Comparison of ENCODE assay signal across 9 mouse cellular contexts in the genomic region with DNA sequence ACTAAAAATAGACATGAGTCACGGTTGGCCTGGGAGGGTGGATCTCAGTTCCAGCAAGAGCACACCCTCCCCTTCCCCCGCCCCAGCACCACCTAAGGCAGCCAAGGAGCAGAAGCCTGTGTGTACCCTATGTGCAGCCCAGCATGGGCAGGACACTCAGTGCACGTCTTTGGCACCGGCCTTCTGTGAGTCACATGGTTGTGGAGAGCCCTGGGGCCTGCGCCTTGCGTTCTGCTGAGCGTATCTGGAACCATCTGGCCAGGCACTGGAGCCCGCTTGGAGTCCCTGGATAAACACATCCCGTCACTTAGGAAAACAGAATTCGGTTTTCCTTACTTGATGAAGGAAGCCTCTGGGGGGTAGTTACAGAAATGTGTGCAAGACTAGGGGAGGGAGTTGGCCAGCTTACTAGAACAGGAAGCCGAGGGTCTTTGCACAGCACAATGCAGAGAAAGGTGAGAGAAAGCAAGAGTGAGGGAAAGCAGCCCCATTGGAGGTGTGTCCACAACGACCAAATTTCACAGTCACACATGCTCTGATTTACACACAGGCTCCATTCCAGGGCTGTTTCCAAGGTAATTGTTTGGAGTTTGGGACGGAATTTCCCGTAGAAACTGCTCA. TPM values are rescaled to one million over a fixed set of nuclear protein-coding genes. Genes with fewer than 3 reads are reported as not detected.
A peak's percentile ranks its signal among the peaks of the same experiment; 100 is the strongest.
DNase-seq lines count a peak whose midpoint lies in the region; ATAC-seq and TF ChIP-seq lines count a peak whose summit lies in the region.
"Had no signal": no experiment of that assay in that cellular context is flagged by ENCODE, and none has a peak within 500 bp of the region (broad histone marks: within the 10 kb centered on the region; RNA-seq: fewer than 3 reads in every experiment).

No protein-coding gene starts in this region.

- no peak overlapping the region for H3K9ac ChIP-seq in midbrain, embryonic 11.5 days (ENCODE audit: low read length)
- H3K9ac ChIP-seq in midbrain, embryonic 15.5 days, result no peak overlapping the region
- no peak overlapping the region for H3K9ac ChIP-seq in kidney, embryonic 14.5 days (ENCODE audit: low read depth, low read length)
- no peak overlapping the region for H3K9ac ChIP-seq in lung, embryonic 15.5 days

- no peak overlapping the region for H3K27ac ChIP-seq in midbrain, embryonic 11.5 days (ENCODE audit: low read depth, low read length)
- H3K27ac ChIP-seq in midbrain, embryonic 15.5 days, result no peak overlapping the region
- H3K27ac ChIP-seq in heart, embryonic 10.5 days, result no peak overlapping the region
- H3K27ac ChIP-seq in kidney, embryonic 14.5 days (ENCODE audit: low read depth, low read length), result peak overlapping the region; percentile 65
- peak overlapping the region; percentile 81 for H3K27ac ChIP-seq in lung, embryonic 15.5 days
- no peak overlapping the region for H3K27ac ChIP-seq in thymus, adult 2 months (ENCODE audit: control insufficient read depth, insufficient read depth, low read length)

- TF ChIP-seq CTCF in thymus, adult 2 months (IDR thresholded peaks at IDR 0.05; ENCODE audit: borderline replicate concordance, control insufficient read depth, extremely low read depth, insufficient read depth, low read length, poor library complexity), result no peak

- 73% methylated on average over 14 of the region's 14 CpGs for WGBS in midbrain, embryonic 11.5 days
- WGBS in midbrain, embryonic 15.5 days, result 63% methylated on average over 14 of the region's 14 CpGs
- 57% methylated on average over 14 of the region's 14 CpGs for WGBS in heart, embryonic 10.5 days
- WGBS in kidney, embryonic 14.5 days, result 29% methylated on average over 14 of the region's 14 CpGs
- WGBS in lung, embryonic 15.5 days, result 32% methylated on average over 14 of the region's 14 CpGs
- WGBS in thymus, adult 2 months, result 73% methylated on average over 14 of the region's 14 CpGs

- H3K9me3 ChIP-seq in midbrain, embryonic 11.5 days (ENCODE audit: control insufficient read depth, low read length), result no peaks in the 10 kb centered on the region
- no peaks in the 10 kb centered on the region for H3K9me3 ChIP-seq in midbrain, embryonic 15.5 days
- no peaks in the 10 kb centered on the region for H3K9me3 ChIP-seq in heart, embryonic 10.5 days
- H3K9me3 ChIP-seq in kidney, embryonic 14.5 days (ENCODE audit: control insufficient read depth, low read length), result no peaks in the 10 kb centered on the region
- H3K9me3 ChIP-seq in lung, embryonic 15.5 days, result no peaks in the 10 kb centered on the region

- TF ChIP-seq POLR2A in thymus, adult 2 months (IDR thresholded peaks at IDR 0.05; ENCODE audit: control insufficient read depth, extremely low read depth, insufficient read depth, low read length, poor library complexity), result no peak

- H3K4me1 ChIP-seq in midbrain, embryonic 11.5 days (ENCODE audit: control insufficient read depth, insufficient read depth, low read length), result no peaks in the 10 kb centered on the region
- H3K4me1 ChIP-seq in midbrain, embryonic 15.5 days, result no peaks in the 10 kb centered on the region
- H3K4me1 ChIP-seq in heart, embryonic 10.5 days, result peaks cover 19% of the 10 kb centered on the region
- 0 out of 2 replicates have a peak, but pooled peaks cover 5% of the 10 kb centered on the region for H3K4me1 ChIP-seq in kidney, embryonic 14.5 days (ENCODE audit: control insufficient read depth, insufficient read depth, low read length)
- H3K4me1 ChIP-seq in lung, embryonic 15.5 days, result peaks cover 11% of the 10 kb centered on the region; the same call in 1 of the 2 replicates
- no peaks in the 10 kb centered on the region for H3K4me1 ChIP-seq in thymus, adult 2 months (replicated peaks; ENCODE audit: control insufficient read depth, insufficient read depth, low read length)

- no peak overlapping the region for H3K4me3 ChIP-seq in midbrain, embryonic 11.5 days (ENCODE audit: low read depth, low read length)
- no peak overlapping the region for H3K4me3 ChIP-seq in midbrain, embryonic 15.5 days
- H3K4me3 ChIP-seq in heart, embryonic 10.5 days, result no peak overlapping the region
- H3K4me3 ChIP-seq in kidney, embryonic 14.5 days (ENCODE audit: low read length), result no peak overlapping the region
- H3K4me3 ChIP-seq in lung, embryonic 15.5 days, result no peak overlapping the region
- H3K4me3 ChIP-seq in thymus, adult 2 months (ENCODE audit: control insufficient read depth, insufficient read depth, low read length), result no peak overlapping the region

- peak; percentile 77 for DNase-seq in midbrain, embryonic 11.5 days (ENCODE audit: low spot score, missing footprints)
- peak; percentile 63 for DNase-seq in embryo, embryonic 11 days
- peak; percentile 73 for DNase-seq in heart, embryonic 10.5 days (ENCODE audit: low spot score)
- DNase-seq in testis, postnatal 10 days (ENCODE audit: low spot score), result peak; percentile 56
- DNase-seq in thymus, adult 2 months, result no peak

- H3K4me2 ChIP-seq in midbrain, embryonic 11.5 days, result no peak overlapping the region
- no peak overlapping the region for H3K4me2 ChIP-seq in midbrain, embryonic 15.5 days
- H3K4me2 ChIP-seq in kidney, embryonic 14.5 days (replicated peaks; ENCODE audit: low read depth, low read length), result no peak overlapping the region; the same call in 1 of the 2 replicates
- no peak overlapping the region for H3K4me2 ChIP-seq in lung, embryonic 15.5 days

- H3K36me3 ChIP-seq in midbrain, embryonic 11.5 days (ENCODE audit: control insufficient read depth, insufficient read depth, low read length), result no peaks in the 10 kb centered on the region
- H3K36me3 ChIP-seq in midbrain, embryonic 15.5 days (replicated peaks), result no peaks in the 10 kb centered on the region
- no peaks in the 10 kb centered on the region for H3K36me3 ChIP-seq in heart, embryonic 10.5 days
- H3K36me3 ChIP-seq in kidney, embryonic 14.5 days (ENCODE audit: control insufficient read depth, insufficient read depth, low read length), result no peaks in the 10 kb centered on the region
- H3K36me3 ChIP-seq in lung, embryonic 15.5 days, result no peaks in the 10 kb centered on the region
- H3K36me3 ChIP-seq in thymus, adult 2 months (ENCODE audit: control insufficient read depth, insufficient read depth, low read length), result no peaks in the 10 kb centered on the region
- H3K36me3 ChIP-seq: G1E had no signal

- no peak for ATAC-seq in midbrain, embryonic 11.5 days (ENCODE audit: low FRiP score)
- no peak; the same call in 1 of the 2 replicates for ATAC-seq in midbrain, embryonic 15.5 days (replicated peaks)
- peak; percentile 83 for ATAC-seq in kidney, embryonic 14.5 days (ENCODE audit: low FRiP score, low TSS enrichment)
- ATAC-seq in lung, embryonic 15.5 days (ENCODE audit: borderline replicate concordance, extremely low read depth, low FRiP score, low TSS enrichment), result peak; percentile 97

- H3K27me3 ChIP-seq in midbrain, embryonic 11.5 days (ENCODE audit: control insufficient read depth, insufficient read depth, low read length), result no peaks in the 10 kb centered on the region
- H3K27me3 ChIP-seq in midbrain, embryonic 15.5 days (replicated peaks), result no peaks in the 10 kb centered on the region
- H3K27me3 ChIP-seq in heart, embryonic 10.5 days (ENCODE audit: insufficient read depth, poor library complexity, severe bottlenecking), result no peaks in the 10 kb centered on the region
- no peaks in the 10 kb centered on the region for H3K27me3 ChIP-seq in kidney, embryonic 14.5 days (ENCODE audit: control insufficient read depth, insufficient read depth, low read length)
- no peaks in the 10 kb centered on the region for H3K27me3 ChIP-seq in lung, embryonic 15.5 days
- H3K27me3 ChIP-seq in thymus, adult 2 months (ENCODE audit: control insufficient read depth, insufficient read depth, low read length), result no peaks in the 10 kb centered on the region

RNA-seq across cellular contexts. Expression of a gene that starts 18.0 kb away (rescaled TPM):
- polyA plus RNA-seq in midbrain, embryonic 11.5 days (2014; fragmentation: Nextera tagmentation; extraction: Ambion mirVana), result 0.10 and 0.33 TPM in 2 replicates
- 0.23 and 0.46 TPM in 2 replicates for polyA plus RNA-seq in midbrain, embryonic 15.5 days (2015; fragmentation: Nextera tagmentation; extraction: Ambion mirVana)
- polyA plus RNA-seq in heart, embryonic 10.5 days (2016; fragmentation: Nextera tagmentation; extraction: Ambion mirVana), result 0.26 and 0.53 TPM in 2 replicates
- 0.61 TPM in 1 of 2 replicates, not detected in the other for polyA plus RNA-seq in kidney, embryonic 14.5 days (2014; fragmentation: Nextera tagmentation; extraction: Ambion mirVana)
- 0.59 and 1.3 TPM in 2 replicates for polyA plus RNA-seq in lung, embryonic 15.5 days (2015; fragmentation: Nextera tagmentation; extraction: Ambion mirVana)
- polyA plus RNA-seq in thymus, adult 2 months (2012; rRNA removed), result 1.4 and 2.0 TPM in 2 replicates
- polyA plus RNA-seq: G1E had no signal

RNA-seq across cellular contexts. Expression of a gene that starts 53.1 kb away (rescaled TPM):
- polyA plus RNA-seq in midbrain, embryonic 11.5 days (2014; fragmentation: Nextera tagmentation; extraction: Ambion mirVana), result 6.5 and 6.7 TPM in 2 replicates
- 7.3 and 8.8 TPM in 2 replicates for polyA plus RNA-seq in midbrain, embryonic 15.5 days (2015; fragmentation: Nextera tagmentation; extraction: Ambion mirVana)
- polyA plus RNA-seq in heart, embryonic 10.5 days (2016; fragmentation: Nextera tagmentation; extraction: Ambion mirVana), result 1.6 and 4.6 TPM in 2 replicates
- polyA plus RNA-seq in kidney, embryonic 14.5 days (2014; fragmentation: Nextera tagmentation; extraction: Ambion mirVana), result 22.0 and 22.8 TPM in 2 replicates
- 72.9 and 81.8 TPM in 2 replicates for polyA plus RNA-seq in lung, embryonic 15.5 days (2015; fragmentation: Nextera tagmentation; extraction: Ambion mirVana)
- polyA plus RNA-seq in thymus, adult 2 months (2012; rRNA removed), result 6.5 and 6.8 TPM in 2 replicates
- polyA plus RNA-seq: G1E had no signal

RNA-seq across cellular contexts. Expression of a gene that starts 56.1 kb away (rescaled TPM):
- not detected in 2 replicates for polyA plus RNA-seq in midbrain, embryonic 11.5 days (2014; fragmentation: Nextera tagmentation; extraction: Ambion mirVana)
- polyA plus RNA-seq in midbrain, embryonic 15.5 days (2015; fragmentation: Nextera tagmentation; extraction: Ambion mirVana), result not detected in 2 replicates
- polyA plus RNA-seq in heart, embryonic 10.5 days (2016; fragmentation: Nextera tagmentation; extraction: Ambion mirVana), result not detected in 2 replicates
- not detected in 2 replicates for polyA plus RNA-seq in kidney, embryonic 14.5 days (2014; fragmentation: Nextera tagmentation; extraction: Ambion mirVana)
- polyA plus RNA-seq in lung, embryonic 15.5 days (2015; fragmentation: Nextera tagmentation; extraction: Ambion mirVana), result not detected in 2 replicates
- polyA plus RNA-seq in thymus, adult 2 months (2012; rRNA removed), result not detected in 2 replicates
- polyA plus RNA-seq: G1E had no signal

Comparison
In these comparisons a context has a peak if more than half of its experiments do, and no peak if none do; other contexts are left out.
1. ATAC-seq: peak in kidney, embryonic 14.5 days (single experiment) and lung, embryonic 15.5 days (single experiment); none in midbrain, embryonic 11.5 days (single experiment) and midbrain, embryonic 15.5 days (single experiment).
2. H3K27ac ChIP-seq: peak in kidney, embryonic 14.5 days (single experiment) and lung, embryonic 15.5 days (single experiment); none in midbrain, embryonic 11.5 days (single experiment), midbrain, embryonic 15.5 days (single experiment), heart, embryonic 10.5 days (single experiment) and thymus, adult 2 months (single experiment).